Comparison of ENCODE assay signal across 8 mouse cellular contexts in genomic region chrX:53057054-53057759, GRCm38 (mm10).
DNase-seq lines count a peak whose midpoint lies in the region; ATAC-seq lines count a peak whose summit lies in the region.

No protein-coding gene starts in this region.

- peak overlapping the region; percentile 93 for H3K27ac ChIP-seq in embryonic facial prominence, embryonic 14.5 days (replicated peaks; ENCODE audit: low read depth, low read length)
- H3K27ac ChIP-seq in liver, embryonic 12.5 days, result peak overlapping the region; percentile 89

- WGBS in embryonic facial prominence, embryonic 14.5 days, result 14% methylated on average over 20 of the region's 42 CpGs
- 5% methylated on average over 42 of the region's 42 CpGs for WGBS in liver, embryonic 12.5 days (ENCODE audit: insufficient replicate concordance)

- H3K9me3 ChIP-seq in embryonic facial prominence, embryonic 14.5 days (ENCODE audit: control insufficient read depth, low read length), result no peaks in the 10 kb centered on the region
- no peaks in the 10 kb centered on the region for H3K9me3 ChIP-seq in liver, embryonic 12.5 days (replicated peaks)

- peak overlapping the region; percentile 85 for H3K9ac ChIP-seq in embryonic facial prominence, embryonic 14.5 days (ENCODE audit: low read depth, low read length)
- peak overlapping the region; percentile 77 for H3K9ac ChIP-seq in liver, embryonic 12.5 days

- peak; percentile 74 for DNase-seq in A20 (ENCODE audit: low read depth, low spot score)
- DNase-seq in adrenal gland, postnatal 25 days, result peak; percentile 96
- peak; percentile 93 for DNase-seq in embryonic facial prominence, embryonic 14.5 days (ENCODE audit: low spot score)
- DNase-seq in heart, adult 9 months (ENCODE audit: low spot score in 2 of 2), result peak; percentile 85 to 86
- DNase-seq in kidney, adult 9 months, result peak; percentile 83
- peak; percentile 66 for DNase-seq in naive thymus-derived CD4-positive, alpha-beta T cell, adult 2 months (ENCODE audit: low read depth)
- peak; percentile 73 for DNase-seq in splenic B cell, adult 2 months (ENCODE audit: low read depth, low spot score)

- ATAC-seq in embryonic facial prominence, embryonic 14.5 days (ENCODE audit: low read depth), result peak; percentile 86
- ATAC-seq in liver, embryonic 12.5 days, result peak; percentile 91

- peaks cover 10% of the 10 kb centered on the region for H3K36me3 ChIP-seq in embryonic facial prominence, embryonic 14.5 days (ENCODE audit: control insufficient read depth, insufficient read depth, low read length)
- peaks cover 6% of the 10 kb centered on the region for H3K36me3 ChIP-seq in liver, embryonic 12.5 days
- no peaks in the 10 kb centered on the region for H3K36me3 ChIP-seq in splenic B cell, adult 2 months (ENCODE audit: control insufficient read depth, insufficient read depth, low read length, poor library complexity, severe bottlenecking)

- H3K27me3 ChIP-seq in embryonic facial prominence, embryonic 14.5 days (replicated peaks; ENCODE audit: control insufficient read depth, insufficient read depth, low read length), result no peaks in the 10 kb centered on the region
- peaks cover 26% of the 10 kb centered on the region for H3K27me3 ChIP-seq in liver, embryonic 12.5 days (replicated peaks)
- no peaks in the 10 kb centered on the region for H3K27me3 ChIP-seq in splenic B cell, adult 2 months (ENCODE audit: control insufficient read depth, insufficient read depth, low read length, poor library complexity, severe bottlenecking)

- H3K4me1 ChIP-seq in embryonic facial prominence, embryonic 14.5 days (ENCODE audit: control insufficient read depth, insufficient read depth, low read length), result peaks cover 10% of the 10 kb centered on the region
- peaks cover 31% of the 10 kb centered on the region for H3K4me1 ChIP-seq in liver, embryonic 12.5 days

- peak overlapping the region; percentile 58 for H3K4me3 ChIP-seq in embryonic facial prominence, embryonic 14.5 days (ENCODE audit: low read depth, low read length)
- H3K4me3 ChIP-seq in liver, embryonic 12.5 days, result peak overlapping the region; percentile 69

- H3K4me2 ChIP-seq in embryonic facial prominence, embryonic 14.5 days (ENCODE audit: low read depth, low read length), result peak overlapping the region; percentile 64
- peak overlapping the region; percentile 82 for H3K4me2 ChIP-seq in liver, embryonic 12.5 days

Comparison
In these comparisons a context has a peak if more than half of its experiments do, and no peak if none do; other contexts are left out.
1. Peak in every context shown above with its lines: DNase-seq, ATAC-seq, H3K4me3 ChIP-seq and H3K27ac ChIP-seq.